Mouse (Mus musculus) testis, adult 2 months (tissue): ENCODE measurements at regions not wholly inside any gene's neighbourhood (a gene's known extent, or its start where the extent isn't known, plus 50 kb on each side); places are given as distances from the start of the nearest gene placed in this dataset.

ENCODE experiments used
- H3K27ac ChIP-seq: fragments of 200-500 bp; 2 replicates; pipeline ENCODE4 v1.5.1; 2012; ENCODE audit warnings: low read depth, low read length; ENCODE audit not compliant: control insufficient read depth, insufficient read depth
- H3K27me3 ChIP-seq: fragments of 200-500 bp; 2 replicates; pipeline ENCODE4 v1.6.1; 2012; ENCODE audit warnings: mild to moderate bottlenecking, low read length, moderate library complexity; ENCODE audit not compliant: control insufficient read depth, insufficient read depth
- H3K36me3 ChIP-seq: fragments of 200-500 bp; 2 replicates; pipeline ENCODE4 v1.6.1; 2012; ENCODE audit warnings: mild to moderate bottlenecking, low read length; ENCODE audit not compliant: control insufficient read depth, insufficient read depth
- H3K4me1 ChIP-seq: fragments of 200-500 bp; 2 replicates; pipeline ENCODE4 v1.6.1; 2012; ENCODE audit warnings: low read length; ENCODE audit not compliant: control insufficient read depth, insufficient read depth
- H3K4me3 ChIP-seq: fragments of 200-500 bp; 2 replicates; pipeline ENCODE4 v1.5.1; 2012; ENCODE audit warnings: low read depth, mild to moderate bottlenecking, low read length, moderate library complexity, mixed read lengths; ENCODE audit not compliant: control insufficient read depth
- CTCF ChIP-seq: fragments of 200-500 bp; IDR thresholded peaks from 2 replicates; pipeline ENCODE4 v1.5.1; 2012; ENCODE audit warnings: low read depth, mild to moderate bottlenecking, inconsistent platforms, low read length, moderate library complexity; ENCODE audit not compliant: control insufficient read depth, insufficient read depth, insufficient replicate concordance
- POLR2A ChIP-seq: fragments of 200-500 bp; IDR thresholded peaks from 2 replicates; pipeline ENCODE4 v1.6.1; 2012; ENCODE audit warnings: low read depth, mild to moderate bottlenecking, inconsistent platforms, low read length, moderate library complexity; ENCODE audit not compliant: control insufficient read depth

GRCm38 (mm10) chr11:12726492-12726891, 261.7 kb upstream of the Cobl start:
- H3K4me1 ChIP-seq, result no peaks in the 10 kb centered on the region
- no peaks in the 10 kb centered on the region for H3K27me3 ChIP-seq
- TF ChIP-seq POLR2A, result no peak
- TF ChIP-seq CTCF, result no peak
- no peak overlapping the region for H3K27ac ChIP-seq
- H3K36me3 ChIP-seq, result no peaks in the 10 kb centered on the region
- no peak overlapping the region for H3K4me3 ChIP-seq

GRCm38 (mm10) chr11:12722320-12722719, 257.6 kb upstream of the Cobl start:
- Histone ChIP-seq H3K27me3 (no peaks in the 10 kb centered on the region), H3K4me3 (no peak overlapping the region), H3K27ac (no peak overlapping the region), H3K4me1 (no peaks in the 10 kb centered on the region), H3K36me3 (no peaks in the 10 kb centered on the region)
- TF ChIP-seq CTCF (no peak), POLR2A (no peak)

GRCm38 (mm10) chr11:12720169-12720568, 255.4 kb upstream of the Cobl start:
- no peak overlapping the region for H3K4me3 ChIP-seq
- no peaks in the 10 kb centered on the region for H3K27me3 ChIP-seq
- no peaks in the 10 kb centered on the region for H3K36me3 ChIP-seq
- TF ChIP-seq CTCF (no peak), POLR2A (no peak)
- H3K4me1 ChIP-seq, result no peaks in the 10 kb centered on the region
- H3K27ac ChIP-seq, result no peak overlapping the region

DNA sequence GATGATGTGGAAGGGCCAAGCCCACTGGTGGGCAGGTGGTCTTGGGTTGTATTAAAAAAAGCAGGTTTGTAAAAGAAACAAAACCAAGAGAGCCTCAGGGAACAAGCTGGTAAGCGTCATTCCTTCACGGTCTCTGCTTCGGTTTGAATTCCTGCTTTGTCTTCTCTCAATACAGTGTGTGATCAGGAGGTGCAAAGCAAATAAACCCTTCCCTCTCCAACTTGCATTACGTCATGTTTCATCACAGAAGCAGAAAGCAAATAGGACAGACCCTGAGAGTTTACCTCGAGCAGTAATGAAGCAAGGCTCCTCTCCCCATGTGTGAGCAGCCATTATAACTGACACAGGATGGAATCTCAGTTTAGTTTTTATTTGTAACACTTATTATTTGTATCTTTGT, 231.6 kb upstream of the Cobl start:
- no peaks in the 10 kb centered on the region for H3K27me3 ChIP-seq
- no peaks in the 10 kb centered on the region for H3K4me1 ChIP-seq
- H3K36me3 ChIP-seq, result no peaks in the 10 kb centered on the region
- no peak overlapping the region for H3K4me3 ChIP-seq
- TF ChIP-seq CTCF (no peak), POLR2A (no peak)
- no peak overlapping the region for H3K27ac ChIP-seq

DNA sequence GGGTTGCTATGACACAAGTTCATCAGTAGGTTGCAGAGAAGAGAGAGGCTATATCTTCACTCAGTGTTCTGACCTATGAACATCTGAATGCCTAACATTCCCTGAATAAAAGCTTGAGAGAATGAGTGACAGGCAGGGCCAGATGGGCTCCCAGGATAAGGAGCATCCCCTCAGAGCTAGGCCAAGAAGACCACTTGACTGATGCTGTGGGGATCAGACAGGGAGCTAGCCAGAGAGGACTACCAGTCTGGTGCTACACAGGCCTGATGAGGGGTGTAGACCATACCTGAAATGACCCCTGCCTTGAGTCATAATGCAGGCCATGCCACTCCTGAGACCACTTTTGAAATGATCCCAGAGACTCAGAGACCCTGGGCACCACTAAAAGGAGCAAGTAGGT, 228.1 kb upstream of the Cobl start:
- H3K27ac ChIP-seq, result no peak overlapping the region
- no peak for TF ChIP-seq POLR2A
- TF ChIP-seq CTCF, result no peak
- H3K4me3 ChIP-seq, result peak overlapping the region; percentile 16
- no peaks in the 10 kb centered on the region for H3K36me3 ChIP-seq
- H3K27me3 ChIP-seq, result no peaks in the 10 kb centered on the region
- H3K4me1 ChIP-seq, result no peaks in the 10 kb centered on the region

DNA sequence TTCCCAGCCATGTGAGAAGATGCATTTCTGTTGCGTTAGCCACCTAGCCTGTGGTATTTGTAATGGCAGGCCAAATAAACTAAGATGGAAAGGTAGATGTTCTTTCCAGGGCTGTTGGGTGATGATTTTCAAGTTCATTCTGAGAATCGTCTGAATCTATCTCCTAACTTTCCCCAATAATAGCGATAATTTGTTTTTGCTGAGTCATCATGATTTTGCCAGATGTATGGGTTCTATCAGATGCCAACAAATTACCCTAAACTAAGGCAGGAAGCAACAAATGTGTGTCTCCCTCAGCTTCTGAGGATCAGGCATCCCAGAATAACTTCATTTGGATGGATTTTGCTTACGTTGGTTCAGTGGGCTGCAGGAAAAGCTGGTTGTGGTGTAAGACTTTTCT, 222.0 kb upstream of the Cobl start:
- H3K27me3 ChIP-seq, result no peaks in the 10 kb centered on the region
- no peaks in the 10 kb centered on the region for H3K4me1 ChIP-seq
- H3K4me3 ChIP-seq, result no peak overlapping the region
- H3K36me3 ChIP-seq, result no peaks in the 10 kb centered on the region
- no peak overlapping the region for H3K27ac ChIP-seq
- TF ChIP-seq POLR2A (no peak), CTCF (no peak)

GRCm38 (mm10) chr11:12661824-12662443, 197.2 kb upstream of the Cobl start:
- no peaks in the 10 kb centered on the region for H3K27me3 ChIP-seq
- no peak for TF ChIP-seq CTCF
- no peak for TF ChIP-seq POLR2A
- H3K4me3 ChIP-seq, result no peak overlapping the region
- H3K27ac ChIP-seq, result no peak overlapping the region
- H3K4me1 ChIP-seq, result no peaks in the 10 kb centered on the region
- no peaks in the 10 kb centered on the region for H3K36me3 ChIP-seq

DNA sequence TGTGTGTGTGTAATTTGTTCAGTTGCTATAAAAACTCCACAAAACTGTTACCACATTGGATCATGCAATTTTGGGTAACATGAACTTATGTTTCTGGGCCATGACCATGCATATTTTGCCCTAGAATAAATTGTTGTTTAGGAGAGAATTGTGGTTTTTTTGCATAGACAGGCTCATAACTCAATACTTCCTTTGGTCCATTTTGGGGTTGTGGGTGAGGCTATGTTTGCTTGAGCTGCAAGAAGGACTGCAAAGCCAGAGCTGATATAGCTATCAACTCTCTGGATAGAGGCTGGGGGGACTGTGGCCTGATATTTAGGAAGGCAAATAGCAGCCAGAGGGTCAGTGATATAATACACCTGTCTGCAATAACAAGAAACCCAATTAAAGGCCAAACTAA, 194.1 kb upstream of the Cobl start:
- no peak overlapping the region for H3K27ac ChIP-seq
- no peak overlapping the region for H3K4me3 ChIP-seq
- H3K36me3 ChIP-seq, result no peaks in the 10 kb centered on the region
- no peaks in the 10 kb centered on the region for H3K27me3 ChIP-seq
- TF ChIP-seq POLR2A (no peak), CTCF (no peak)
- peaks cover 5% of the 10 kb centered on the region for H3K4me1 ChIP-seq
